Comparison of ENCODE assay signal across 8 mouse cellular contexts in the genomic region with DNA sequence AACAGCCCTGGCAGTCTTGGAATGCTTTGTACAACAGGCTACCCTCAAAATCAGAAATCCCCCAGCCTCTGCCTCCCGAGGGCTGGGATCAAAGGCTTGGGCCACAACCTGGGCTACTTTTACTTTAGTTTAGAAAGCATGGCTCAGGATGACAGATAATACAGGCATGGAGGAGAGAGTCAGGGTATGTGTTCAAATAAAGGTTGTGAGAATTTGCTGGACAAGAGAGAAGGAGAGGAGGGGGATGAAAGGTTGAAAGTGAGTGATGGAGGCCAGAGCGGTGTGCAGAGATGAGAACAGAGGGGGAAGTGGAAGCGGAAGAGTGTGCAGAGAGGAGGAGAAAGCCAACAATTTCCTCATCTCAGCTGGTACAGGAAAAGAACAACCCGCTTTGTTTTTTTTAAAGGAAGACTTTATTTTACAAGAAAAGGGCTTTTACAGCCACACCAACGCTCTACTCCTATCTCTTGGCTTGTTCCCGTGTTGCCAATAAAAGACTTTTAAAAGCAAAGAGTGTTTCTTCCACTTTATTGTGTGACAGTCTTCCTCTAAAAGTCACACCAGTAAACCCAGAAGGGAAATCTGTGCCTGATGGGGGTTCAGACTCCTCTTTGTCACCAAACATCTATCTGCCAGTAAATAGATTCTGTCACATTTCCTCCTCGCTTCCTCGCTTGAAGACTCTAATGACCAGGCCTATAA. TPM values are rescaled to one million over a fixed set of nuclear protein-coding genes. Genes with fewer than 3 reads are reported as not detected.
DNase-seq lines count a peak whose midpoint lies in the region; ATAC-seq and TF ChIP-seq lines count a peak whose summit lies in the region.

No protein-coding gene starts in this region.

- peak overlapping the region; percentile 52; the same call in 1 of the 2 replicates for H3K4me2 ChIP-seq in embryonic facial prominence, embryonic 14.5 days (ENCODE audit: low read depth, low read length)
- peak overlapping the region; percentile 61 for H3K4me2 ChIP-seq in hindbrain, embryonic 16.5 days (ENCODE audit: low read length)
- H3K4me2 ChIP-seq in midbrain, embryonic 13.5 days (replicated peaks): peak overlapping the region; percentile 57

- peak overlapping the region; percentile 60 for H3K9ac ChIP-seq in embryonic facial prominence, embryonic 14.5 days (ENCODE audit: low read depth, low read length)
- H3K9ac ChIP-seq in hindbrain, embryonic 16.5 days (ENCODE audit: low read depth, low read length): peak overlapping the region; percentile 64
- H3K9ac ChIP-seq in midbrain, embryonic 13.5 days (replicated peaks): peak overlapping the region; percentile 73

- no peak for ATAC-seq in embryonic facial prominence, embryonic 14.5 days (ENCODE audit: low read depth)
- ATAC-seq in hindbrain, embryonic 16.5 days: no peak
- ATAC-seq in midbrain, embryonic 13.5 days: no peak
- no peak for ATAC-seq in monocyte, adult 5-6 weeks (replicated peaks; ENCODE audit: insufficient number of reproducible peaks, low FRiP score, low TSS enrichment, poor library complexity, severe bottlenecking)

- H3K27ac ChIP-seq in layer of hippocampus, adult 2 months: peak overlapping the region; percentile 91
- peak overlapping the region; percentile 94 for H3K27ac ChIP-seq in embryonic facial prominence, embryonic 14.5 days (replicated peaks; ENCODE audit: low read depth, low read length)
- H3K27ac ChIP-seq in hindbrain, embryonic 16.5 days (ENCODE audit: low read depth, low read length): peak overlapping the region; percentile 98
- peak overlapping the region; percentile 99 for H3K27ac ChIP-seq in midbrain, embryonic 13.5 days

- H3K9me3 ChIP-seq in embryonic facial prominence, embryonic 14.5 days (ENCODE audit: control insufficient read depth, low read length): no peaks in the 10 kb centered on the region
- H3K9me3 ChIP-seq in hindbrain, embryonic 16.5 days (ENCODE audit: control insufficient read depth, low read length): no peaks in the 10 kb centered on the region
- H3K9me3 ChIP-seq in midbrain, embryonic 13.5 days: no peaks in the 10 kb centered on the region

- H3K27me3 ChIP-seq in embryonic facial prominence, embryonic 14.5 days (replicated peaks; ENCODE audit: control insufficient read depth, insufficient read depth, low read length): no peaks in the 10 kb centered on the region
- H3K27me3 ChIP-seq in hindbrain, embryonic 16.5 days (replicated peaks; ENCODE audit: control insufficient read depth, insufficient read depth, low read length): no peaks in the 10 kb centered on the region
- H3K27me3 ChIP-seq in midbrain, embryonic 13.5 days: no peaks in the 10 kb centered on the region

- H3K4me3 ChIP-seq in layer of hippocampus, adult 2 months: peak overlapping the region; percentile 54
- no peak overlapping the region for H3K4me3 ChIP-seq in embryonic facial prominence, embryonic 14.5 days (ENCODE audit: low read depth, low read length)
- H3K4me3 ChIP-seq in hindbrain, embryonic 16.5 days (ENCODE audit: low read length): peak overlapping the region; percentile 32; the same call in 1 of the 2 replicates
- H3K4me3 ChIP-seq in midbrain, embryonic 13.5 days (replicated peaks): peak overlapping the region; percentile 33

- WGBS in embryonic facial prominence, embryonic 14.5 days: 43% methylated on average over 8 of the region's 8 CpGs
- 20% methylated on average over 8 of the region's 8 CpGs for WGBS in hindbrain, embryonic 16.5 days
- WGBS in midbrain, embryonic 13.5 days: 33% methylated on average over 8 of the region's 8 CpGs

- H3K4me1 ChIP-seq in embryonic facial prominence, embryonic 14.5 days (ENCODE audit: control insufficient read depth, insufficient read depth, low read length): peaks cover 34% of the 10 kb centered on the region
- peaks cover 29% of the 10 kb centered on the region for H3K4me1 ChIP-seq in hindbrain, embryonic 16.5 days (ENCODE audit: control insufficient read depth, insufficient read depth, low read depth, low read length)
- peaks cover 43% of the 10 kb centered on the region for H3K4me1 ChIP-seq in midbrain, embryonic 13.5 days (replicated peaks)

- TF ChIP-seq CTCF in layer of hippocampus, adult 2 months (conservative IDR thresholded peaks at IDR 0.05): no peak

- DNase-seq in layer of hippocampus, adult 2 months (ENCODE audit: low spot score in 2 of 2): no peak
- DNase-seq in layer of hippocampus, adult 9-11 months: no peak
- no peak for DNase-seq in embryonic facial prominence, embryonic 14.5 days (ENCODE audit: low spot score)
- DNase-seq in left cerebral cortex, postnatal 10 days (ENCODE audit: extremely low spot score in 1 of 2, low spot score in 2 of 2): no peak
- no peak for DNase-seq in kidney, postnatal 4 days

- intact Hi-C loops in left cerebral cortex, postnatal 10 days (cut with DNase I): loop anchor here (5.0 to 10.0 kb wide), 2 partner anchors 41 to 281 kb away; no protein-coding TSS in a partner anchor

- no peaks in the 10 kb centered on the region for H3K36me3 ChIP-seq in embryonic facial prominence, embryonic 14.5 days (ENCODE audit: control insufficient read depth, insufficient read depth, low read length)
- no peaks in the 10 kb centered on the region for H3K36me3 ChIP-seq in hindbrain, embryonic 16.5 days (ENCODE audit: control insufficient read depth, insufficient read depth, low read length)
- H3K36me3 ChIP-seq in midbrain, embryonic 13.5 days: no peaks in the 10 kb centered on the region

RNA-seq across cellular contexts. Expression of a gene that starts 8.6 kb away (rescaled TPM):
- total RNA-seq in layer of hippocampus, adult 2 months (2021): 100 to 1,000 TPM; 285 to 305 TPM
- 59.3 and 63.5 TPM in 2 replicates for polyA plus RNA-seq in embryonic facial prominence, embryonic 14.5 days (2014; fragmentation: Nextera tagmentation; extraction: Ambion mirVana)
- 362 and 384 TPM in 2 replicates for polyA plus RNA-seq in hindbrain, embryonic 16.5 days (2015; fragmentation: Nextera tagmentation; extraction: Ambion mirVana)
- 367 and 370 TPM in 2 replicates for polyA plus RNA-seq in midbrain, embryonic 13.5 days (2015; fragmentation: Nextera tagmentation; extraction: Ambion mirVana)
- 100 to 1,000 TPM; 521 to 543 TPM for total RNA-seq in left cerebral cortex, postnatal 10 days (2021)
- total RNA-seq in monocyte, adult 5-6 weeks (2017): 22.2 to 39.8 TPM (median 35.7 TPM) in 3 replicates
